Mouse (Mus musculus) stomach, embryonic 15.5 days (tissue): Measurements from ENCODE around the gene Oosp3. TPM values are rescaled to one million over a fixed set of nuclear protein-coding genes. Genes with fewer than 3 reads are reported as not detected.
A peak's percentile ranks its signal among the peaks of the same experiment; 100 is the strongest.

Experiments used
- ATAC-seq: fragments of 200-750 bp; cut with Nextera tagmentation; 2 replicates; pipeline ENCODE4 v1.8.0; 2017; ENCODE audit warnings: low read depth, moderate number of reproducible peaks, moderate TSS enrichment; ENCODE audit not compliant: insufficient read depth, low FRiP score
- H3K27ac ChIP-seq: fragments of 300-500 bp; sonication (generic); 2 replicates; pipeline ENCODE4 v1.5.1; 2015; ENCODE audit warnings: mild to moderate bottlenecking, inconsistent platforms
- H3K27me3 ChIP-seq: fragments of 300-500 bp; sonication (generic); replicated peaks from 2 replicates; pipeline ENCODE4 v1.6.1; 2015; ENCODE audit warnings: inconsistent platforms
- H3K36me3 ChIP-seq: fragments of 300-500 bp; sonication (generic); 2 replicates; pipeline ENCODE4 v1.6.1; 2015; ENCODE audit warnings: inconsistent platforms
- H3K4me1 ChIP-seq: fragments of 300-500 bp; sonication (generic); 2 replicates; pipeline ENCODE4 v1.6.1; 2015; ENCODE audit warnings: inconsistent platforms
- H3K4me2 ChIP-seq: fragments of 300-500 bp; sonication (generic); 2 replicates; pipeline ENCODE4 v1.6.1; 2015; ENCODE audit warnings: mild to moderate bottlenecking, inconsistent platforms
- H3K4me3 ChIP-seq: fragments of 300-500 bp; sonication (generic); replicated peaks from 2 replicates; pipeline ENCODE4 v1.5.1; 2015; ENCODE audit warnings: inconsistent platforms
- H3K9ac ChIP-seq: fragments of 300-500 bp; sonication (generic); 2 replicates; pipeline ENCODE4 v1.6.1; 2015; ENCODE audit warnings: inconsistent platforms
- H3K9me3 ChIP-seq: fragments of 300-500 bp; sonication (generic); 2 replicates; pipeline ENCODE4 v1.6.1; 2016; ENCODE audit warnings: inconsistent platforms
- WGBS: fragments of 180-500 bp; shearing (Covaris S2); methylation state at CpG from one replicate; pipeline ENCODE4 v1.1.7; 2015; 5-methylcytosine and 5-hydroxymethylcytosine counted together
- polyA plus RNA-seq: library from polyadenylated mRNA; unstranded; fragments of >200 nt; fragmentation: Nextera tagmentation; extraction: Ambion mirVana; gene quantifications from 2 replicates; pipeline ENCODE4 v1.2.1, GENCODE M21; 2015

Gene Oosp3
- polyA plus RNA-seq = not detected in 2 replicates

DNA sequence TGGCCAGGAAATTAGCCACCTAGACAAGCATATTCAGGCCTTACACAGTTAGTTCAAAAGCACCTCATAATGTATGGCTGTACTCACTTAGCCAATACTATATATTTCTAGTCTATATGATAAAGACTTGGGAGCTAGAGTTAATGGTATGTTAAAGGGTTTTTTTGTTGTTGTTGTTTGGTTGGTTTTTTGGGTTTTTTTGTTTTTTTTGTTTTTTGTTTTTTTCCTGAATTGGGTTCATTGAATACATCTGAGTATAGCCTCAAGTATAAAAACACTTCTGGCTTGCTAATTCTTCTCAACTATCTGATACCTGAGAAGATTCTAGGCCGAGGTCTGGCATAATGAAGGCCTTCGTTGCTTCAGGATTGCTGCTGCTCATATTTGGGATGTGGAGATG is at the start of gene Oosp3:
Gene Oosp3 (plus strand): TSS at position 301 of the 400 bp plus-strand sequence.
- Histone ChIP-seq H3K27ac (no peak within 1 kb of the TSS), H3K4me1 (no peaks in the 10 kb centered on the region), H3K4me3 (no peak within 1 kb of the TSS), H3K4me2 (no peak within 1 kb of the TSS), H3K27me3 (no peaks in the 10 kb centered on the region), H3K9ac (no peak within 1 kb of the TSS), H3K9me3 (no peaks in the 10 kb centered on the region), H3K36me3 (no peaks in the 10 kb centered on the region)
- no peak for ATAC-seq
- WGBS = 74% methylated on average over 2 of the region's 2 CpGs

DNA sequence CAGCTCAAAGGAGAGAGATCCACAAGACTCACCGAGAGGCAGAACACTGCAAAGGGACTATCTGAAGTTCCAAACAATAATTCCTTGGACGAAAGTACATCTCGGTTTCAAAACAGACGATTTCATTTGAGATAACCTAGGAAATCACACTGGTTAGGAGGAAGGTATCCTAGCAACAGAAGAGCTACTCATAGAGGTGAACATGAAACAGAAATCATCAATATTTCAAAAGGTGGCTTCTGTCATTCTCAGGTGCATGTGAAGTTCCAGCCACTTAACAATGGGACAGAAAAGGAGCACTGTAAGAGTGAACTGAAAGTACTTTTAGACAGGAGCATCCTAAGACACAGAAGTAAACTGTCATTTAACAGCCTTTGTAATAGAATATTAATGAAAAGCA is 47.3 kb upstream of the Oosp3 start:
- H3K4me1 ChIP-seq = no peaks in the 10 kb centered on the region
- ATAC-seq = no peak
- H3K4me2 ChIP-seq = no peak overlapping the region
- WGBS = 73% methylated on average over 4 of the region's 4 CpGs
- H3K9me3 ChIP-seq = no peaks in the 10 kb centered on the region
- no peaks in the 10 kb centered on the region for H3K27me3 ChIP-seq
- H3K36me3 ChIP-seq = no peaks in the 10 kb centered on the region
- no peak overlapping the region for H3K27ac ChIP-seq
- H3K4me3 ChIP-seq = no peak overlapping the region
- H3K9ac ChIP-seq = no peak overlapping the region

DNA sequence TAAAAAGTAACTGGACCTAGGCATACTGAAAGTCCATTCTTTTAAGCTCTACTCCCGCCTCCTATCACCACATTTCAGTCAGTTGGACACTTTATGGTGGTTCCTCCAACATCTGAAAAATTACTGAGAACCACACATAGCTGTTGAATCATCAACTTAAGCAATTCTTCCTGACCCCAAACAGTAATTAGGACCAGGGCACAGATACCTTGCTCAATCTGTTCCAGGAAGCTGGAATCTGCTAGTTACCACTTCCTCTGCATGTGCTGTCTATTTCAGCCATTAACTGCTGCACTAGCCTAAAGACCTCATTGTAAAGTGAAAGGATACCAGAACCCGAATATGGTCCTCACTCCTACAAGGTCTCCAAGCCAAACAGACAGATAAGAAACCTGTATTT is 37.7 kb upstream of the Oosp3 start:
- ATAC-seq = no peak
- H3K27ac ChIP-seq = no peak overlapping the region
- no peaks in the 10 kb centered on the region for H3K9me3 ChIP-seq
- H3K36me3 ChIP-seq = no peaks in the 10 kb centered on the region
- no peak overlapping the region for H3K4me3 ChIP-seq
- H3K27me3 ChIP-seq = no peaks in the 10 kb centered on the region
- no peaks in the 10 kb centered on the region for H3K4me1 ChIP-seq
- 67% methylated on average over 2 of the region's 2 CpGs for WGBS
- H3K4me2 ChIP-seq = no peak overlapping the region
- no peak overlapping the region for H3K9ac ChIP-seq

DNA sequence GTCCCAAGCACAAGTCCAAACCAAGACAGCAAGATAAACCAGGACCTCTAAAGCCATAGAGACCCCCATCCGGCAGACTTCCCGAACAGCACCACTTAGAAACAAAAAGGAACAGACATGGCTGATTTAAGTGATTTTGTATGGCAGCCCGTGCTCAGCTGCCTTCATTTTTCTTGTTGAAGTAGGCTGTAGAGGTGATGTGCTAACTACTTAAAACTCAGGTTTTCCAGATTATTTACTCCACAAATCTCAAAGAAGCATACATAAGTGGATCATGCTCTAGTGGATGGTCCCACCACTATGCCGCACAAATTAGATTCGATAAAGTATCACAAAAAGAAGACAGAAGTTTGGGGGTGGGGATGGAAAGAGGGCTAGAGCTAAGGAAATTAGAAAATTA is 36.4 kb upstream of the Oosp3 start, which contains the start of gene Oosp2:
Gene Oosp2 (minus strand): TSS at position 101 of the 400 bp plus-strand sequence.
- Histone ChIP-seq H3K36me3 (no peaks in the 10 kb centered on the region), H3K4me2 (no peak within 1 kb of the TSS), H3K27me3 (no peaks in the 10 kb centered on the region), H3K9me3 (no peaks in the 10 kb centered on the region), H3K27ac (no peak within 1 kb of the TSS), H3K4me3 (no peak within 1 kb of the TSS), H3K9ac (no peak within 1 kb of the TSS), H3K4me1 (no peaks in the 10 kb centered on the region)
- WGBS = 84% methylated on average over 5 of the region's 5 CpGs
- no peak for ATAC-seq

DNA sequence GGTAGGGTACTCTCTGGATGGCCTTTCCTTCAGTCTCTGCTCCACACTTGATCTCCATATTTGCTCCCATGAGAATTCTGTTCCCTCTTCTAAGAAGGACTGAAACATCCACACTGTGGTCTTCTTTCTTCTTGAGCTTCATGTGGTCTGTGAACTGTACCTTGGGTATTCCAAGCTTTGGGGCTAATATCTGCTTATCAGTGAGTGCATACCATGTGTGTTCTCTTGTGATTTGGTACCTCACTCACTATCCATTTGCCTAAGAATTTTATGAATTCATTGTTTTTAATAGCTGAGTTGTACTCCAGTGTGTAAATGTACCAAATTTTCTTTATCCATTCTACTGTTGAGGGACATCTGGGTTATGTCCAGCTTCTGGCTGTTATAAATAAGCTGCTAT is 35.3 kb upstream of the Oosp3 start:
- no peak overlapping the region for H3K4me3 ChIP-seq
- ATAC-seq = no peak
- no peak overlapping the region for H3K27ac ChIP-seq
- H3K4me1 ChIP-seq = no peaks in the 10 kb centered on the region
- no peaks in the 10 kb centered on the region for H3K27me3 ChIP-seq
- no peak overlapping the region for H3K4me2 ChIP-seq
- no peaks in the 10 kb centered on the region for H3K9me3 ChIP-seq
- H3K36me3 ChIP-seq = no peaks in the 10 kb centered on the region
- no peak overlapping the region for H3K9ac ChIP-seq

DNA sequence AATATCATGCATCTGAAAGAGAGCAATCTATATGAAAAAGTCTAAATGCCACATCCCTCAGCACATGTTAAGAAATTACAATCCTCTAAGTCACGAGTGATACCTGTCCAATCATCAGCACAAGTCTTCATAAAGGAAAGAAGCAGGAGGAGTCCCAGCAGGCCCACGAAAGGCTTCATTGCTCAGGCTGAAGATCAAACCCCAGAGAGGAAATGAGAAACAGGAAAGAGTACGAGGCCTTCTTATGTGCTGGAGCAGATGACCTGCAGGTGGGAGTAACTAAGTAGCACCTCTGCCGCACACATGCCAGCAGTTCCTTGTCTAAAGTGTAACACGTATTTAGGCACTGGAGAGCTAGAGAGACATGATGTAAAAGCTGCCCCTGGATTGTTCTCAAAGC is 6.0 kb upstream of the Oosp3 start, which contains the start of gene Oosp1:
Gene Oosp1 (minus strand): TSS at position 312 of the 400 bp plus-strand sequence.
- no peak within 1 kb of the TSS for H3K4me2 ChIP-seq
- no peak within 1 kb of the TSS for H3K9ac ChIP-seq
- H3K27ac ChIP-seq = no peak within 1 kb of the TSS
- no peaks in the 10 kb centered on the region for H3K36me3 ChIP-seq
- WGBS = 64% methylated on average over 5 of the region's 5 CpGs
- ATAC-seq = no peak
- no peaks in the 10 kb centered on the region for H3K27me3 ChIP-seq
- no peak within 1 kb of the TSS for H3K4me3 ChIP-seq
- no peaks in the 10 kb centered on the region for H3K4me1 ChIP-seq
- no peaks in the 10 kb centered on the region for H3K9me3 ChIP-seq

DNA sequence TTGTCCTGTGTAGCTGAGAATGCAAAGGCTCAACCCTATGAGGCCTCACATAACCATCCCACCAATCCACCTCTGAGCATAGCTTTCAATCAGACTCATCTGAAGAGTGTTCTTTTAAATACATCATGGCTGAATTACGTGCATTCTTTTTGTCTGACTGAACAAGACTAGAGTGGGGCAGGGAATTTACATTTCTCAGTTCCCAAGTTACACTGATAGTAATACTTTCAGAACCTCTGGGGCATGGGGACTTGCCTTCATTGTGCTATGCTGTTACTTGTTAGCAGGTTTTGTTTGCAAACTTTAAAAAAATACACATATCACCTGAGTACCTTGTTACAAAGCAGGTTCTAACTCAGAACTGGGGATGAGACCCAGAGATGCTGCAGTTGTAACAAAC is 5.4 kb upstream of the Oosp3 start:
- H3K4me3 ChIP-seq = no peak overlapping the region
- no peaks in the 10 kb centered on the region for H3K27me3 ChIP-seq
- H3K9me3 ChIP-seq = no peaks in the 10 kb centered on the region
- 66% methylated on average over 1 of the region's 1 CpGs for WGBS
- H3K36me3 ChIP-seq = no peaks in the 10 kb centered on the region
- ATAC-seq = no peak
- H3K9ac ChIP-seq = no peak overlapping the region
- no peak overlapping the region for H3K4me2 ChIP-seq
- no peak overlapping the region for H3K27ac ChIP-seq
- H3K4me1 ChIP-seq = no peaks in the 10 kb centered on the region

DNA sequence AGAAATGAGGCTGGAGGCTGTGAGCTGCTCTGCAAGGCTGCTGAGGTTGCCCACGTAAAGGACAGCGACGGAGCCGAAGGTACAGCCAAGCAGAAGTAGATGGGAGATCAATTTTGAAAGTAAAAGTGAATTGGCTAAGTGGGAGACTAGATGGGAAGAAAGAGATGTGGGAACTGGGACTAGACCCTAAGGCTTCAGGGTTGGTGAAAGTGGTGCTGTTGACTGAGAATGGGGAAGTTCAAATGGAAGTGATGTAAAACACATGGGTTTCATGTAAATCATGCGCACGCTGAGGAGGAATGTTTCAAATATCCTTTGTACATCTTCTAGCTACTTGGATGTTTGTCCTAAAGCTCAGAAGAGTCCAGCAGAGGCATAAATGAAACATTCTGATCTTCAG is 1.5 kb downstream of the Oosp3 start:
- 88% methylated on average over 6 of the region's 6 CpGs for WGBS
- Histone ChIP-seq H3K4me1 (no peaks in the 10 kb centered on the region), H3K27me3 (no peaks in the 10 kb centered on the region), H3K9me3 (no peaks in the 10 kb centered on the region), H3K36me3 (no peaks in the 10 kb centered on the region), H3K9ac (no peak overlapping the region), H3K27ac (no peak overlapping the region), H3K4me3 (no peak overlapping the region), H3K4me2 (no peak overlapping the region)
- ATAC-seq = no peak

DNA sequence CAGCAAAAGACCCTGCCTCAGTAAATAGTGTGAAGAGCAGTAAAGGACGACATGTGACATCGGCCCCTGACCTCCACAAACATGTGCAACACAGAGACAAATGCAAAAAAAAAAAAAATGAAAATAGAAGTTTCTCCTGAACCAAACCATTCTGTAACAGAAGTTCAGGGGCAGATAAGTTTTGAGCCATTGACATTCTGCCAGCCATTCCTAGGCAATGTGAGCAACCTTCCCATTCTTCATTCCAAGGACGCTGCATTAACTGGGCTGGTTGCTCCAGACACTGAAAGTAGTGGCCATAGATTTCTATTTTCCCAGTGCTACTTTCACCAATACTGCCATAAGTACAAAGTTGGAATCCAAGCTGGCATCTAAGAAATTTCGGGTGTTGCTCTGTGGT is 15.6 kb downstream of the Oosp3 start:
- no peak overlapping the region for H3K4me3 ChIP-seq
- ATAC-seq = no peak
- H3K9me3 ChIP-seq = no peaks in the 10 kb centered on the region
- H3K9ac ChIP-seq = no peak overlapping the region
- 83% methylated on average over 4 of the region's 4 CpGs for WGBS
- H3K27me3 ChIP-seq = no peaks in the 10 kb centered on the region
- H3K4me2 ChIP-seq = no peak overlapping the region
- no peaks in the 10 kb centered on the region for H3K4me1 ChIP-seq
- H3K36me3 ChIP-seq = no peaks in the 10 kb centered on the region
- H3K27ac ChIP-seq = no peak overlapping the region

DNA sequence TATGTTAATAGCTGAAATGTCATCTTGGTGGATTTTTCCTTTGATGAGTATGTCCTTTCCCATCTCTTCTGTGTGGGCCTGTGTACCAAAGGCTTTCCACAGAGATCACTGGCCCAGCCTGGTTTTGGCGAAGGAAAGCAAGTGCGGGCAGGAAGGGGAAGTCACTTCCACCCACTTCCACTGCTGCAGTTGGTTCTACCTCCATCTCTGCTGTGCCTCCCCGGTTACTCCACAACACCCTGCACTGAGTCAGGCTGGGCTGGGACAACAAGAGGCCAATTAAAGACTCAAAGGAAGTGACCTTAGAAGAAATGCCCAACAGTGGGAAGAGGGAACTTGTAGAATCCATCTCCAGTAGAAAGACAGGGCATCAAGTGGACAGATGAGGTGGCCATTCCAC is 23.2 kb downstream of the Oosp3 start:
- H3K4me3 ChIP-seq = no peak overlapping the region
- H3K9ac ChIP-seq = no peak overlapping the region
- no peaks in the 10 kb centered on the region for H3K36me3 ChIP-seq
- H3K4me1 ChIP-seq = no peaks in the 10 kb centered on the region; the same call in 1 of the 2 replicates
- no peaks in the 10 kb centered on the region for H3K9me3 ChIP-seq
- WGBS = 85% methylated on average over 3 of the region's 3 CpGs
- no peak for ATAC-seq
- H3K4me2 ChIP-seq = no peak overlapping the region
- no peak overlapping the region for H3K27ac ChIP-seq
- H3K27me3 ChIP-seq = no peaks in the 10 kb centered on the region

DNA sequence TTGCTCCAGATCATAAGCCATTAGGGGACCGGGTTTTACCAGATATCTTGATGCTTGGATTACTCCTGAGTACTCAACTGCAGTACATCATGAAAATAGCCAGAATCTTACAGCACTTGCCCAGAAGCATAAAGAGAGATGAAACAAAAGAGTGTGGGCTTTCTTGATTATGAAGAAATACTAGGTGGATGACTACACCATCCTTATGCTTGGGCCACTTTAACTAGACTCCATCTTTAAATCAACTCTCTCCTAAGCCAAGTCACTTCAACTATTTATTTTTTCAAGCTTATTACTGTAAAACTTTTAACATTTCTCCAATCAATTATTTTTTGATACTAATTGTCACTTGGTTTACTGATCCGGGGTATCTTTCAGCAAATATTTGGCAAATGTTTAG is 27.0 kb downstream of the Oosp3 start:
- Histone ChIP-seq H3K9ac (no peak overlapping the region), H3K27ac (no peak overlapping the region), H3K4me3 (no peak overlapping the region), H3K9me3 (no peaks in the 10 kb centered on the region), H3K36me3 (no peaks in the 10 kb centered on the region), H3K4me2 (no peak overlapping the region), H3K4me1 (no peaks in the 10 kb centered on the region; the same call in 1 of the 2 replicates), H3K27me3 (no peaks in the 10 kb centered on the region)
- 50% methylated on average over 2 of the region's 2 CpGs for WGBS
- ATAC-seq = no peak

DNA sequence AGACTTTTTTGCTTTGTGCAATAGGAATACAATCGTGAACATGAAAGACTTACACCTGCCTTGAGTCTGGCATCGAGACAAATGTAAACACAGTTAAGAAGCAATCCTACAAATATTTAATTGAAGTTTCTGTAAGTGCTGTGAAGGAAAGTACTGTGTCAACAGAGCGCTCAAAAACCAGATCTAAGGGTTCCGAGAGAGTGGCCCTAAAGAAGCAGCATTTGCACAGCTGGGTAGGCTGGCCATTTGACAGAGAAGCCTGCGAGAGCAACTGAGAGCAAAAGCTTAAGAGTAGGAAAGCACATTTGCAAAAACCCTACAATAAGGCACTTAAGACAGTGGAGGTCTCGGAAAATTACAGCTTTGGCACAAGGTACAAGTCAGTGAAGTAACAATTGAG is 27.4 kb downstream of the Oosp3 start:
- no peaks in the 10 kb centered on the region for H3K36me3 ChIP-seq
- WGBS = 26% methylated on average over 6 of the region's 6 CpGs
- H3K27ac ChIP-seq = no peak overlapping the region
- no peak overlapping the region for H3K4me2 ChIP-seq
- H3K9me3 ChIP-seq = no peaks in the 10 kb centered on the region
- H3K4me3 ChIP-seq = no peak overlapping the region
- ATAC-seq = peak; percentile 43
- no peaks in the 10 kb centered on the region for H3K27me3 ChIP-seq
- no peak overlapping the region for H3K9ac ChIP-seq
- no peaks in the 10 kb centered on the region; the same call in 1 of the 2 replicates for H3K4me1 ChIP-seq

DNA sequence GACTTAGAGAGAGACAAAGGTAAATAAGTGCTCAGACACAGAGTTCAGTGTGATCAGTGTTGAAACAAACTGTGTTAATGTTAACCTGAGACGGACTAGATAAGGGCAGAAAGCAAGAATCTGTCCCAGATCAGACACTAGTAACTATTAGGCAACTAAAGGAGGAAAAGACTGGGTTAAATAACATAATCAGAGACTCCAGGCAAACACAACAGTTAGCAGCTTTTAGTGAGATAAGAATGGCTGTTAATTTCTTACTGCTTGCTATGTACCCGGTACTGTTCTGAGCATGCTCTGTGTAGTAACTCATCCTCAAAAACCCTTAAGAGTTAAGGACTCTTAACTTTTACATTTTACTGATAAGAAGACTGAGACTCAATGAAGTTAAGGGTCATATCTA is 29.1 kb downstream of the Oosp3 start:
- H3K4me3 ChIP-seq = no peak overlapping the region
- WGBS = 52% methylated on average over 2 of the region's 2 CpGs
- no peaks in the 10 kb centered on the region for H3K9me3 ChIP-seq
- H3K27me3 ChIP-seq = no peaks in the 10 kb centered on the region
- H3K36me3 ChIP-seq = no peaks in the 10 kb centered on the region
- peak; percentile 47; the same call in 1 of the 2 replicates for ATAC-seq
- H3K9ac ChIP-seq = no peak overlapping the region
- H3K4me2 ChIP-seq = no peak overlapping the region
- no peaks in the 10 kb centered on the region; the same call in 1 of the 2 replicates for H3K4me1 ChIP-seq
- no peak overlapping the region for H3K27ac ChIP-seq
